Mouse (Mus musculus) liver, embryonic 15.5 days (tissue): ENCODE measurements around the gene Spta1. TPM values are rescaled to one million over a fixed set of nuclear protein-coding genes. Genes with fewer than 3 reads are reported as not detected.

Experiments used
- ATAC-seq: fragments of 200-750 bp; cut with Nextera tagmentation; 2 replicates; pipeline ENCODE4 v1.8.0; 2017; ENCODE audit warnings: moderate number of reproducible peaks, mild to moderate bottlenecking, moderate library complexity; ENCODE audit not compliant: insufficient read depth
- H3K27ac ChIP-seq: fragments of 300-500 bp; sonication (generic); replicated peaks from 2 replicates; pipeline ENCODE4 v1.5.1; 2015; ENCODE audit warnings: mild to moderate bottlenecking, inconsistent platforms
- H3K27me3 ChIP-seq: fragments of 300-500 bp; sonication (generic); 2 replicates; pipeline ENCODE4 v1.6.1; 2015; ENCODE audit warnings: mild to moderate bottlenecking, inconsistent platforms
- H3K36me3 ChIP-seq: fragments of 300-500 bp; sonication (generic); replicated peaks from 2 replicates; pipeline ENCODE4 v1.6.1; 2015; ENCODE audit warnings: moderate library complexity, mild to moderate bottlenecking, inconsistent platforms
- H3K4me1 ChIP-seq: fragments of 300-500 bp; sonication (generic); replicated peaks from 2 replicates; pipeline ENCODE4 v1.6.1; 2015; ENCODE audit warnings: inconsistent platforms
- H3K4me2 ChIP-seq: fragments of 300-500 bp; sonication (generic); 2 replicates; pipeline ENCODE4 v1.6.1; 2015; ENCODE audit warnings: moderate library complexity, mild to moderate bottlenecking, inconsistent platforms
- H3K4me3 ChIP-seq: fragments of 300-500 bp; sonication (generic); replicated peaks from 2 replicates; pipeline ENCODE4 v1.5.1; 2015; ENCODE audit warnings: mild to moderate bottlenecking, inconsistent platforms
- H3K9ac ChIP-seq: fragments of 300-500 bp; sonication (generic); 2 replicates; pipeline ENCODE4 v1.6.1; 2015; ENCODE audit warnings: moderate library complexity, mild to moderate bottlenecking, inconsistent platforms
- H3K9me3 ChIP-seq: fragments of 300-500 bp; sonication (generic); replicated peaks from 2 replicates; pipeline ENCODE4 v1.6.1; 2016; ENCODE audit warnings: inconsistent platforms
- WGBS: fragments of 180-500 bp; shearing (Covaris S2); methylation state at CpG from one replicate; pipeline ENCODE4 v1.1.7; 2015; ENCODE audit warnings: mixed read lengths; ENCODE audit not compliant: insufficient replicate concordance; 5-methylcytosine and 5-hydroxymethylcytosine counted together
- polyA plus RNA-seq: library from polyadenylated mRNA; unstranded; fragments of >200 nt; fragmentation: Nextera tagmentation; extraction: Ambion mirVana; gene quantifications from 2 replicates; pipeline ENCODE4 v1.2.1, GENCODE M21; 2015

Gene Spta1
- polyA plus RNA-seq: 32.8 and 35.8 TPM in 2 replicates

- ATAC-seq: peak; percentile 73
- Histone ChIP-seq H3K4me1 (peaks cover 40% of the 10 kb centered on the region), H3K9ac (peak within 1 kb of the TSS; percentile 58), H3K4me2 (peak within 1 kb of the TSS; percentile 70), H3K27ac (peak within 1 kb of the TSS; percentile 95), H3K9me3 (no peaks in the 10 kb centered on the region), H3K36me3 (peaks cover 27% of the 10 kb centered on the region), H3K27me3 (no peaks in the 10 kb centered on the region), H3K4me3 (peak within 1 kb of the TSS; percentile 66)
- 6% methylated on average over 3 of the region's 3 CpGs for WGBS
Observed at GRCm38 (mm10) chr1:174172605-174173004, at the start of gene Spta1. Gene Spta1, plus strand, starts transcription at chr1:174172776.

- no peaks in the 10 kb centered on the region for H3K27me3 ChIP-seq
- no peak within 1 kb of the TSS for H3K4me3 ChIP-seq
- 61% methylated on average over 3 of the region's 3 CpGs for WGBS
- H3K4me1 ChIP-seq: no peaks in the 10 kb centered on the region
- no peaks in the 10 kb centered on the region for H3K36me3 ChIP-seq
- H3K27ac ChIP-seq: no peak within 1 kb of the TSS
- no peaks in the 10 kb centered on the region for H3K9me3 ChIP-seq
- no peak for ATAC-seq
- no peak within 1 kb of the TSS for H3K9ac ChIP-seq
- no peak within 1 kb of the TSS for H3K4me2 ChIP-seq
Observed at GRCm38 (mm10) chr1:174131217-174131616, 41.4 kb upstream of the Spta1 start, which contains the start of gene Olfr424. Gene Olfr424, plus strand, starts transcription at chr1:174131517.

- H3K36me3 ChIP-seq: no peaks in the 10 kb centered on the region
- no peaks in the 10 kb centered on the region for H3K4me1 ChIP-seq
- H3K9ac ChIP-seq: no peak overlapping the region
- H3K4me3 ChIP-seq: no peak overlapping the region
- WGBS: 61% methylated on average over 3 of the region's 3 CpGs
- H3K4me2 ChIP-seq: no peak overlapping the region
- no peak for ATAC-seq
- no peak overlapping the region for H3K27ac ChIP-seq
- no peaks in the 10 kb centered on the region for H3K9me3 ChIP-seq
- no peaks in the 10 kb centered on the region for H3K27me3 ChIP-seq
Observed at GRCm38 (mm10) chr1:174131999-174132398, 40.6 kb upstream of the Spta1 start.

- WGBS: 19% methylated on average over 2 of the region's 2 CpGs
- no peak for ATAC-seq
- no peak overlapping the region for H3K9ac ChIP-seq
- no peak overlapping the region for H3K27ac ChIP-seq
- no peaks in the 10 kb centered on the region for H3K36me3 ChIP-seq
- H3K4me2 ChIP-seq: no peak overlapping the region
- no peak overlapping the region for H3K4me3 ChIP-seq
- no peaks in the 10 kb centered on the region for H3K27me3 ChIP-seq
- H3K9me3 ChIP-seq: no peaks in the 10 kb centered on the region
- no peaks in the 10 kb centered on the region for H3K4me1 ChIP-seq
Observed at GRCm38 (mm10) chr1:174141384-174141783, 31.2 kb upstream of the Spta1 start.

GRCm38 (mm10) chr1:174146696-174147095 lies 25.9 kb upstream of the Spta1 start:
- no peak overlapping the region for H3K27ac ChIP-seq
- no peak for ATAC-seq

GRCm38 (mm10) chr1:174149289-174149688 lies 23.3 kb upstream of the Spta1 start:
- no peak overlapping the region for H3K27ac ChIP-seq
- WGBS: 81% methylated on average over 2 of the region's 2 CpGs
- ATAC-seq: no peak
- no peaks in the 10 kb centered on the region for H3K4me1 ChIP-seq
- H3K9ac ChIP-seq: no peak overlapping the region
- no peaks in the 10 kb centered on the region for H3K36me3 ChIP-seq
- no peaks in the 10 kb centered on the region for H3K9me3 ChIP-seq
- no peak overlapping the region for H3K4me3 ChIP-seq
- H3K4me2 ChIP-seq: no peak overlapping the region
- H3K27me3 ChIP-seq: no peaks in the 10 kb centered on the region

More at GRCm38 (mm10) chr1:174146696-174147095, 25.9 kb upstream of the Spta1 start:
- 83% methylated on average over 1 of the region's 1 CpGs for WGBS
- no peak overlapping the region for H3K4me3 ChIP-seq
- H3K9me3 ChIP-seq: no peaks in the 10 kb centered on the region
- H3K4me2 ChIP-seq: no peak overlapping the region
- no peak overlapping the region for H3K9ac ChIP-seq
- no peaks in the 10 kb centered on the region for H3K4me1 ChIP-seq
- H3K27me3 ChIP-seq: no peaks in the 10 kb centered on the region
- no peaks in the 10 kb centered on the region for H3K36me3 ChIP-seq

GRCm38 (mm10) chr1:174155333-174155732 lies 17.2 kb upstream of the Spta1 start, which contains the start of gene Olfr420:
Gene Olfr420, plus strand, starts transcription at chr1:174155633.
- H3K27me3 ChIP-seq: no peaks in the 10 kb centered on the region
- 74% methylated on average over 1 of the region's 1 CpGs for WGBS
- no peak within 1 kb of the TSS for H3K4me2 ChIP-seq
- no peaks in the 10 kb centered on the region for H3K36me3 ChIP-seq
- H3K9ac ChIP-seq: no peak within 1 kb of the TSS
- ATAC-seq: no peak
- no peak within 1 kb of the TSS for H3K4me3 ChIP-seq
- no peaks in the 10 kb centered on the region for H3K9me3 ChIP-seq
- H3K27ac ChIP-seq: no peak within 1 kb of the TSS
- peaks cover 10% of the 10 kb centered on the region for H3K4me1 ChIP-seq

- no peak overlapping the region for H3K4me2 ChIP-seq
- no peaks in the 10 kb centered on the region for H3K36me3 ChIP-seq
- no peak; the same call in 1 of the 2 replicates for ATAC-seq
- 28% methylated on average over 3 of the region's 3 CpGs for WGBS
- H3K9me3 ChIP-seq: no peaks in the 10 kb centered on the region
- H3K27ac ChIP-seq: no peak overlapping the region
- peaks cover 10% of the 10 kb centered on the region for H3K4me1 ChIP-seq
- H3K27me3 ChIP-seq: no peaks in the 10 kb centered on the region
- no peak overlapping the region for H3K9ac ChIP-seq
- H3K4me3 ChIP-seq: no peak overlapping the region
Observed at GRCm38 (mm10) chr1:174157622-174158021, 15.0 kb upstream of the Spta1 start.

- Histone ChIP-seq H3K9ac (no peak overlapping the region), H3K27ac (no peak overlapping the region), H3K4me3 (no peak overlapping the region), H3K9me3 (no peaks in the 10 kb centered on the region), H3K27me3 (no peaks in the 10 kb centered on the region), H3K36me3 (no peaks in the 10 kb centered on the region), H3K4me1 (peaks cover 10% of the 10 kb centered on the region), H3K4me2 (no peak overlapping the region)
- 38% methylated on average over 1 of the region's 1 CpGs for WGBS
- ATAC-seq: no peak
Observed at GRCm38 (mm10) chr1:174158512-174158911, 14.1 kb upstream of the Spta1 start.

- ATAC-seq: peak; percentile 45; the same call in 1 of the 2 replicates
- Histone ChIP-seq H3K27ac (no peak overlapping the region), H3K4me2 (no peak overlapping the region), H3K9me3 (no peaks in the 10 kb centered on the region), H3K4me3 (no peak overlapping the region), H3K36me3 (no peaks in the 10 kb centered on the region), H3K9ac (no peak overlapping the region), H3K4me1 (peaks cover 10% of the 10 kb centered on the region), H3K27me3 (no peaks in the 10 kb centered on the region)
- WGBS: 39% methylated on average over 10 of the region's 10 CpGs
Observed at GRCm38 (mm10) chr1:174159095-174159494, 13.5 kb upstream of the Spta1 start.

- no peaks in the 10 kb centered on the region for H3K36me3 ChIP-seq
- H3K27ac ChIP-seq: 0 out of 2 replicates have a peak overlapping the region, but pooled peaks have one; percentile 20
- H3K9me3 ChIP-seq: no peaks in the 10 kb centered on the region
- H3K4me1 ChIP-seq: peaks cover 23% of the 10 kb centered on the region
- no peak for ATAC-seq
- no peaks in the 10 kb centered on the region for H3K27me3 ChIP-seq
- H3K4me2 ChIP-seq: no peak overlapping the region
- no peak overlapping the region for H3K4me3 ChIP-seq
- H3K9ac ChIP-seq: no peak overlapping the region
Observed at GRCm38 (mm10) chr1:174169024-174169423, 3.6 kb upstream of the Spta1 start.
